Mouse (Mus musculus) cortical plate, adult 2 months (tissue): ENCODE results near the gene Stk38l.

ENCODE experiments used
- CTCF ChIP-seq: fragments of 200-500 bp; IDR thresholded peaks from 2 replicates; pipeline ENCODE4 v1.5.1; 2011; ENCODE audit warnings: mild to moderate bottlenecking, control low read depth, low read length; ENCODE audit not compliant: insufficient read depth; ENCODE audit errors: extremely low read depth
- POLR2A ChIP-seq: fragments of 200-500 bp; IDR thresholded peaks from 2 replicates; pipeline ENCODE4 v1.6.1; 2011; ENCODE audit warnings: mild to moderate bottlenecking, low read length, control low read depth; ENCODE audit not compliant: insufficient read depth; ENCODE audit errors: extremely low read depth

GRCm38 (mm10) chr6:146821958-146822357, 97.2 kb downstream of the Stk38l start:
- no peak for TF ChIP-seq POLR2A
- TF ChIP-seq CTCF: no peak
